Mouse (Mus musculus) lung, postnatal 0 days (tissue): ENCODE measurements around the gene Gpr1. TPM values are rescaled to one million over a fixed set of nuclear protein-coding genes. Genes with fewer than 3 reads are reported as not detected.
"Not testable (repeated sequence)": the region's sequence is repeated elsewhere in the genome, so short reads cannot be mapped to it uniquely, and the experiment has no call there.

Experiments used
- ATAC-seq: fragments of 200-750 bp; cut with Nextera tagmentation; 2 replicates; pipeline ENCODE4 v1.8.0; 2017; ENCODE audit warnings: moderate library complexity
- DNase-seq: peaks from one replicate; pipeline ENCODE4 v3.0.0-alpha.2; 2016; ENCODE audit warnings: low spot score
- H3K27ac ChIP-seq: fragments of 300-500 bp; sonication (generic); 2 replicates; pipeline ENCODE4 v1.5.1; 2014; ENCODE audit warnings: antibody characterized with exemption, mild to moderate bottlenecking, low read length, mixed read lengths
- H3K27me3 ChIP-seq: fragments of 300-500 bp; sonication (generic); replicated peaks from 2 replicates; pipeline ENCODE4 v1.6.1; 2014; ENCODE audit warnings: low read length, mixed read lengths; ENCODE audit not compliant: insufficient read depth
- H3K36me3 ChIP-seq: fragments of 300-500 bp; sonication (generic); 2 replicates; pipeline ENCODE4 v1.6.1; 2014; ENCODE audit warnings: low read length, mixed read lengths; ENCODE audit not compliant: insufficient read depth
- H3K4me1 ChIP-seq: fragments of 300-500 bp; sonication (generic); 2 replicates; pipeline ENCODE4 v1.6.1; 2014; ENCODE audit warnings: antibody characterized with exemption, low read depth, low read length, mixed read lengths; ENCODE audit not compliant: insufficient read depth
- H3K4me2 ChIP-seq: fragments of 300-500 bp; sonication (generic); replicated peaks from 2 replicates; pipeline ENCODE4 v1.6.1; 2014; ENCODE audit warnings: low read depth, mild to moderate bottlenecking, low read length, moderate library complexity, mixed read lengths
- H3K4me3 ChIP-seq: fragments of 300-500 bp; sonication (generic); 2 replicates; pipeline ENCODE4 v1.5.1; 2014; ENCODE audit warnings: low read depth, low read length
- H3K9ac ChIP-seq: fragments of 300-500 bp; sonication (generic); replicated peaks from 2 replicates; pipeline ENCODE4 v1.6.1; 2014; ENCODE audit warnings: low read depth, mild to moderate bottlenecking
- H3K9me3 ChIP-seq: fragments of 300-500 bp; sonication (generic); 2 replicates; pipeline ENCODE4 v1.6.1; 2016; ENCODE audit warnings: low read length, mixed read lengths
- CTCF ChIP-seq: IDR thresholded peaks from 2 replicates; pipeline ENCODE4 v1.5.1; 2016; ENCODE audit warnings: antibody characterized with exemption, mild to moderate bottlenecking
- EP300 ChIP-seq: IDR thresholded peaks from 2 replicates; pipeline ENCODE4 v1.6.1; 2016; ENCODE audit warnings: antibody characterized with exemption, mild to moderate bottlenecking, control low read depth
- WGBS: fragments of 180-500 bp; shearing (Covaris S2); extraction: QIAGEN DNeasy Blood & Tissue Kit; methylation state at CpG from one replicate; pipeline ENCODE4 v1.1.7; 2014; 5-methylcytosine and 5-hydroxymethylcytosine counted together
- polyA plus RNA-seq: library from polyadenylated mRNA; unstranded; fragments of >200 nt; fragmentation: Nextera tagmentation; extraction: Ambion mirVana; gene quantifications from 2 replicates; pipeline ENCODE4 v1.2.1, GENCODE M21; 2015

Gpr1 gene
- polyA plus RNA-seq, 1 experiment from 2014 or later = 0.10 TPM

DNA sequence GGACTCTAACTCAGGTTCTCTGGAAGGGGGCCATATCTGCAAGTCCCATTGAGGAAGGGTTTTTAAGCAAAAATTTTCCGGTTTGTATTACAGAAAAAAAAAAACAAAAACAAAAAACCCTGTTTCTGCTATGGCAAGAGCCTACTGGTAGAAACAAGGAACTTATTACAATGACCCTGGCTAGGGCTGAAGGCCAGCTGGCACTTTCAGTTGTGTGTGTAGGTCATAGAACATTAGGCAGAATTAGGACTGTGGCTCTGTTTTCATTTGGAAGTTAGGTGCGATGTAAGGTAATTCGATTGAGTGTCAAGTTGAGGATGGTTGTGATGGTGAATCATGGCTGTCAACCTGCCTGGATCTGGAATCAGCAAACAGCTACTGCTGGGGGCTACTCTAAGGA is 25.8 kb downstream of the Gpr1 start:
- no peak for ATAC-seq
- Histone ChIP-seq H3K9ac (no peak overlapping the region), H3K4me1 (no peaks in the 10 kb centered on the region), H3K9me3 (no peaks in the 10 kb centered on the region), H3K36me3 (no peaks in the 10 kb centered on the region), H3K27me3 (no peaks in the 10 kb centered on the region), H3K4me2 (no peak overlapping the region), H3K27ac (no peak overlapping the region), H3K4me3 (no peak overlapping the region)
- 90% methylated on average over 3 of the region's 3 CpGs for WGBS
- DNase-seq = no peak
- TF ChIP-seq EP300 = no peak
- TF ChIP-seq CTCF = no peak

DNA sequence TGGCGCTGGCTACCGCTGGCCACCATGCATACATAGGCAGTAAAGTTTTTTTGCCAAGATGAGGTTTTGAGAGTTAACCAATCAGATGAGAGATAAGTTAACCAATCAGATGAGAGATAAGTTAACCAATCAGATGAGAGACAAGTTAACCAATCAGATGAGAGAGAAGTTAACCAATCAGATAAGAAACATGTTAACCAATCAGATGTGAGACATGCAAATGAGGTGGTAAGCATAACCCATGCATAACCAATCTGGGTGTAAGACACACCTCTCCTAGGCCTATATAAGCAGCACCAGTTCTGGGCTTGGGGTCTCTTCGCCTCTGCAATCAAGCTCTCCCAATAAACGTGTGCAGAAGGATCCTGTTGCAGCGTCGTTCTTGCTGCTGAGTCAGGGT is 28.9 kb downstream of the Gpr1 start:
- not testable (repeated sequence) for ATAC-seq
- 93% methylated on average over 6 of the region's 6 CpGs for WGBS

GRCm38 (mm10) chr1:63182636-63183270 is 31.6 kb downstream of the Gpr1 start:
- Histone ChIP-seq H3K27ac (no peak overlapping the region), H3K9ac (no peak overlapping the region), H3K4me2 (no peak overlapping the region), H3K4me3 (no peak overlapping the region), H3K36me3 (no peaks in the 10 kb centered on the region), H3K27me3 (no peaks in the 10 kb centered on the region), H3K9me3 (no peaks in the 10 kb centered on the region), H3K4me1 (peaks cover 3% of the 10 kb centered on the region; the same call in 1 of the 2 replicates)
- peak; percentile 77 for TF ChIP-seq CTCF
- TF ChIP-seq EP300 = no peak
- ATAC-seq = no peak
- WGBS = 59% methylated on average over 10 of the region's 10 CpGs
- peak; percentile 56 for DNase-seq

More for the DNA sequence above, 28.9 kb downstream of the Gpr1 start:
- H3K9me3 ChIP-seq, H3K36me3 ChIP-seq, DNase-seq, H3K4me2 ChIP-seq, H3K27ac ChIP-seq, H3K4me3 ChIP-seq, H3K4me1 ChIP-seq, H3K9ac ChIP-seq, H3K27me3 ChIP-seq: not testable (repeated sequence)

DNA sequence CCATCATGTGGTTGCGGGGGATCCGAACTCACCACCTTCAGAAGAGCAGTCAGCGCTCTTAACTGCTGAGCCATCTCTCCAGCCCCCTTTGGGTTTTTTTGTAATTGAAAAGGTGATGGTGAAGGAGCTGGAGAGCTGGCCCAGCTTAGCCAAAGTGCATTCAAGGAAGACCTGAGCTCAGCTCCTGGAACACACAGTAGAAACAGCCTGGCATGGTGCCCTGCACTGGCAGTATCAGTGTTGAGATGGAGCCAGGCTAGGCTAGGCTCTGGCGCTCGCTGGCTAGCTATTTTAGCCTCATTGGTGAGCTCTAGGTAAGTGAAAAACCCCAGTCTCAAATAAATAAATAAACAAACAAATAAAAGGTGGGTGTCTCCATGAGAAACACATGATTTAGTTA is 32.1 kb downstream of the Gpr1 start:
- Histone ChIP-seq H3K4me2 (no peak overlapping the region), H3K36me3 (no peaks in the 10 kb centered on the region), H3K27me3 (no peaks in the 10 kb centered on the region), H3K27ac (no peak overlapping the region), H3K9ac (no peak overlapping the region), H3K9me3 (no peaks in the 10 kb centered on the region), H3K4me3 (no peak overlapping the region), H3K4me1 (peaks cover 7% of the 10 kb centered on the region; the same call in 1 of the 2 replicates)
- no peak for ATAC-seq
- DNase-seq = no peak
- WGBS = 73% methylated on average over 4 of the region's 5 CpGs
- TF ChIP-seq EP300 (no peak), CTCF (no peak)

DNA sequence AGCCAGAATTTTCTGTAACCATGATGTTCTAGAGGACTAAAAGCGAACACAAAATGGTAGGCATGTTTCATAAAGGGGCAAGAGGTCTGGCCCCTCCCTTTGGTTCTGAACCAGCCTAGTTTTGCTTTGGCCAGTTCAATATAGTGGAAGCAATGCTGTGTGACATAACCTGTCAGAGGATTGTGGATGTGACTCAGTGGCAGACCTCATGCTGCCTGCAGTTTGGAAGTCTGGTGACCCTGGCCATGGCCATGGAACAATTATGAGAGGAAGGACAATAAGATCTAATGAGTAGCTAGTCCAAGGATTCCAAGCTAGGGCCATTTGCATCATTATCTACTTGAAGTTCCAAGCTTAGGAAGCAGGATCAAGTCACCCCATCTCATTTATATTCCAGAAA is 32.9 kb downstream of the Gpr1 start:
- TF ChIP-seq EP300 = no peak
- no peak for TF ChIP-seq CTCF
- Histone ChIP-seq H3K4me3 (no peak overlapping the region), H3K4me1 (peaks cover 7% of the 10 kb centered on the region; the same call in 1 of the 2 replicates), H3K9me3 (no peaks in the 10 kb centered on the region), H3K4me2 (no peak overlapping the region), H3K9ac (no peak overlapping the region), H3K27ac (no peak overlapping the region), H3K27me3 (no peaks in the 10 kb centered on the region), H3K36me3 (no peaks in the 10 kb centered on the region)
- DNase-seq (no peak), ATAC-seq (no peak)
- 100% methylated on average over 1 of the region's 1 CpGs for WGBS

DNA sequence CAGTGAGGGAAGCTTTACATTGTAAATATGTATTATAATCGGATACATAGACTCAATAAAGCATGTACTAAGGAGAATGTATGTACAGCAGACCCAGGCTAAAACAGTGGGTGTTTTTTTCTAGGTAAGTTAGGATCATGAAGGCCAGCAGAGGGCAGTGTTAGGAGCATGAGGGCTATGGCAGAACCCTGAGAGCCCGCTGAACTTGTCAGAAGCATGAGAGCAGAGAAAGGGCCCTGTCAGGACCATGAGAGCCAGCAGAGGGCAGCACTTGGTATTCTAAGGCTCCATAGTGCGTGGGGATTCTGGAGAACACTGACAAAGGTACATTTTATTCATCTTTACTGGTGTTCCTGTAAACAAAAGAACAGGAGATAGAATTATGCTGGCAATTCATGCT is 33.3 kb downstream of the Gpr1 start:
- Histone ChIP-seq H3K36me3 (no peaks in the 10 kb centered on the region), H3K4me1 (peaks cover 7% of the 10 kb centered on the region; the same call in 1 of the 2 replicates), H3K9me3 (no peaks in the 10 kb centered on the region), H3K4me3 (no peak overlapping the region), H3K9ac (no peak overlapping the region), H3K27ac (0 out of 2 replicates have a peak overlapping the region, but pooled peaks have one; percentile 35), H3K27me3 (no peaks in the 10 kb centered on the region), H3K4me2 (no peak overlapping the region)
- WGBS = 5% methylated on average over 3 of the region's 3 CpGs
- ATAC-seq (peak; percentile 80), DNase-seq (peak; percentile 97)
- no peak for TF ChIP-seq EP300
- peak; percentile 95 for TF ChIP-seq CTCF
